Mouse (Mus musculus): Measurements from ENCODE around the gene Zfp580.
A peak's percentile ranks its signal among the peaks of the same experiment; 100 is the strongest.

DNA sequence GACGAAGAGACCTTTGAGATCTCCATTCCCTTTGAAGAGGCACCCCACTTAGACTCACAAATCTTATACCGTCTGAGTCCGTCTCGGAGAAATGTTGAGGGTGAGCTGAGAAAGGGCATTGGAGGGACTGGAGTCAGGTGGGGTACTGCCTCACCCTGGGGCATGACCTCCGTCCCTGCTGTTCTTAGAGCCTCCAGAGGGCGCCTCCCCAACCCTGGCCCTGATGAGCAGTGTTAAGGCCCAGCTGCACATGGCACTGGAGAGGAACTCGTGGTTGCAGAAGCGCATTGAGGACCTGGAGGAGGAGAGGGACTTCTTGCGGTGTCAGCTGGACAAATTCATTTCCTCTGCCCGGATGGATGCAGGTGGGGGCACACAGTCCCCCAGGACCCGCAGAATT is 6.5 kb downstream of the Zfp580 start:
- TF ChIP-seq EP300 (optimal IDR thresholded peaks at IDR 0.05) (no peak), CTCF (IDR thresholded peaks at IDR 0.05; ENCODE audit: low read depth) (peak; percentile 45)
